Mouse (Mus musculus): ENCODE measurements at regions not wholly inside any gene's neighbourhood (a gene's known extent, or its start where the extent isn't known, plus 50 kb on each side); places are given as distances from the start of the nearest gene placed in this dataset.

DNA sequence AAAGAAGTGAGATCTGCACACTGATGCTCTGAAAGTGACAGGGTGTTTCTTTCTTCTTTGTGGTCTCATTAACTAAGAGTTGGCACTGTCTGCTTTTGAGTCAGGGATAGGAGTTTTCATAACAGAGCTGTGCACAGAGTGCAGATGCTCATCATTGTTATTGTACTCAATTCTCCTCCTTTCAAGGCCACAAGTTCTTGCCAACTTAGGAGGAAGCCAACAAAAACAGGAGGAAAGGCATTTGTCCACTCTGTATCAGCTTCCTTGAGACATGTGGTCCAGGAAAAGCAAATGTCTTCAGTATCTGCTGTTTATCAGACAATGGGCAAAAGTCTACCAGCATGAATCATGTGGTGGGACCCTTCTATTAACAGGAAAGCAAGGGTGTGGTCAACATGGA is 345.1 kb downstream of the Fam181b start:
- DNase-seq = no peak

DNA sequence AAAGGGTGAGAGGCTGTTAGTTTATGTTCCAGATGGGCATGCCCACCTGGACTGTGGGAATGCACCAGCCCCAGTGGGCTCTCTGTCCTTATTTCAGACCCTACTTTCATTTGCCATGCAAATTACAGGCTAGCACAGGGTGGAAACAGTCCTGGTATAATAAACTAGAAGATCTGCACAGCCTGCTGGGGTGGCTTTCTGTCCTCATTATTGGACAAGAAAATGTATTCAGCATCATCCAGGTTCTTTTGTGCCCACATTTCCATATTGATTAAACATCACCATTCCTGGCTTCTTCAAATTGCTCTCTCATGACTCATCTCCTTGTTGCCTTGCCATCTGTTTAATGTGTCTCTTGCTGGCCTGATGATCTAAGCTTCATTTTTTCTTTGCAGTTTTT is 355.4 kb downstream of the Fam181b start:
- DNase-seq = no peak

DNA sequence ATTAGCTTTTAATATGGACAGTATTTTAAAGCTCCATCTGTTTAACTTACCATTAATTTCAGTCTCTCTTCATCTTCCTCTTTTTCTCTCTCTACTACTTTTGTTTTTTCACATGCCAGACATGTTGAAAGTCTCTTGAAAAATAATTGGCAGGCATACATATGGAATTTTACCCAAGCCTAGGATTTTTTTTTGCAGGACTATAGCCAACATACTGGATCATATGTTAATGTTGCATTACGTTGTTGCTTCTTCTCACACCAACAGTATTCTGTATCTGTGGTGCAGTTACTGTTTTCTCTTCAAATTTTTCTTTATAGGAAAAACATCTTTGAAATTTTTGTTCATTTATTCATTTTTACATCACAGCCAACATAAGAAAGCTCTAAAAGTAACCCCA is 374.4 kb downstream of the Fam181b start:
- no peak for DNase-seq

DNA sequence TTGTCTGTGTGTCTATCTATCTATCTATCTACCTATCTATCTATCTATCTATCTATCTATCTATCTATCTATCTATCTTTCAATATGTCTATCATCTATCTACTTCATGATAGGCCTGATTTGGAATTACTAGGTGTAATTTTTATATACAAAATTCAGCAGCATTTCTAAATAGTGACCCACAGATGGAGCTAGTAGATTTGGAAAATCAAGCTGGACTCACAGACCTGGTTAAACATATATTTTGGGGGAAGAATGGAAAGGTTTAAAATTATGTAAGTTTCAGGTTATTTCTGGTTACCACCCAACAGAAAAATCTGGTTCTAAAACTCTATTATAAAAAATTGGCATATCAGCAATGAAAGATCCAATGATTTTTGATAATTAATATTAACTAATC is 383.7 kb downstream of the Fam181b start:
- no peak for DNase-seq

DNA sequence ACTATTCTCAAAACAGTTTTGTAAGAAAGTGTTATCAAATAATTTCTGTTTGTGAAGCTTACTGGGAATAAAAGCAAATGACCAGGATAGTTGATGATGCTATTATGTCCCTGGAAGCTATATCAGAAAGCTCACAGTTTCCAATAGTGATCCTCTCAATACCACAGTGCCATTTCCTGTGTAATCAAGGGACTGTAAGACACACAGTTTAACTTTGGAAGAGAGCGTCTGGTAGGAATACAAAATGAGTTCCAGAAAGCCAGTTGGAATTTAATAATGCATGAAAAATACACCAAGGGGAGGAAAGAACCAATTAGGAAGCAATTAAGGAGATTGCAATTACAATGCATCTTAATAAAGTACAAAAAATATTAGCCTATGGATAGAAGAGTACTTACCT is 393.7 kb downstream of the Fam181b start:
- no peak for DNase-seq

DNA sequence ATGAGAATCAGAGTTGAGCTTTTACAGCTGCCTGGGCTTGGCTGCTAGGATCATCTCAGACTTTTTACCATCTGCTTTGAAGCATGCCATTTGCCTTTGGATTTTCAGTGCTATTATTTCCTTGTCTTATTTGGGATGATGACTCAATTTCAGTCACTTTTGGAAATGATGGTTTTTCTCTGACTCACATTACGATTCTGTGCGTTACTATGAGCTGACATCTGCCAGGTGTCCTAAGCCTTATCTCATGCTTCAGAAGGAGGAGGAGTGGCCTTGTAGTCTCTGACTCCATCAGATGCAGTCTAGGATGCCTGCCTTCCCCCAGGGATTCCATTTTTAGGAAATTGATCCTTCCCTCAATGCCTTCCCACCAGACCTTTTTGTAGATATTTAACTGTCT is 431.0 kb downstream of the Fam181b start:
- DNase-seq = no peak

DNA sequence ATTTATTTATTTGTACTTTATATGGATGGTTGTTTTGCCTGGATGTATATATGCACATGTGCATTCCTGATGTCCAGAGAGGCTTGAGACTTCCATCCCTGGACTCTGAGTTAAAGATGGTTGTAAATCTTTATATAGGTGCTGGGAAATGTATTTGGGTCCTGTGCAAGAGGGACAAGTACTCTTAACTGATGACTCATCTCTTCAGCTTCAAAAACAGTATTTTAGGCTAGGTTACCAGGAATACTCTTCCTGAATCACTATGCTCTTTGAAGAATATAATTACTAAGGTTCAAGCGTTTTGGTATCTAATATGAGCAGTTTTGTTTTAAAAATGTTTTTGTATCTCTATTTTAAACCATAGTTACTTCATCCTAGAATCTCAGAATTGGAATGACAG is 431.6 kb downstream of the Fam181b start:
- no peak for DNase-seq

DNA sequence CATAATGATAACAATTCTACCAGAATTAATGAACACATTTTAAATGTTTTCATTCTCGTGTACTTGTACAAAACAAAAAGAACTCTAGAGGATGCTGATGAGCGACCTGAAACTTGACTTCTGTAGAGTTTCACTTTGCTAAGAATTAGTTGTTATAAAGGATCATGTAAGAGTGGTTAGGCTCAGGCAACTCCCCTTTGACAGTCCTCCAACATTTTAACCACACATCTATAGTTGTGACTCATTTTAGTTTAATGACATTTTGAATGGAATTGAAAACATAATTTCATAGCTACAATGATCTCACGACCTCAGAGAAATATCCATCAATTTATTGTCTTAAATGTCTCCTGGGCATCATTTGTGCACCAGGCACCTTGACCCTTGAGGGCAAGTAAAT is 479.5 kb downstream of the Fam181b start:
- no peak for DNase-seq

DNA sequence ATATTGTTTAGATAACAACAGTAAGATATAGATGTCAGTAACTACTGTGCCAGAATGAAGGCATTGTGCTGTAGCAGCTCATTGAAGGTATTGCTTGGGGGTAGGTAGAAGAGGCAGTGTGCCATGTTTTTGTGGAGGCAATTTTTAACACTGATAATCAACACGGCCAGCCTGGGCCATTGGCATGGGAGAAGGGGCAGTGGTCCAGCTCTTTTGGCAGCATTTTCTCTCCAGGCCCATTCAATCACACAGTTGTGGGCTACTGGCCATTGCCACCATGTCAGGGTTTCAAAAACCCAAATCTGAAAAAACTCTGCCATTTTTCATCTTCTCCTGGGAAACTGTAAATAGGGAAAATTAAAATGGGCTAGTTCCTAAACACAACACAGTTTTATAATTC is 497.9 kb downstream of the Fam181b start:
- no peak for DNase-seq

DNA sequence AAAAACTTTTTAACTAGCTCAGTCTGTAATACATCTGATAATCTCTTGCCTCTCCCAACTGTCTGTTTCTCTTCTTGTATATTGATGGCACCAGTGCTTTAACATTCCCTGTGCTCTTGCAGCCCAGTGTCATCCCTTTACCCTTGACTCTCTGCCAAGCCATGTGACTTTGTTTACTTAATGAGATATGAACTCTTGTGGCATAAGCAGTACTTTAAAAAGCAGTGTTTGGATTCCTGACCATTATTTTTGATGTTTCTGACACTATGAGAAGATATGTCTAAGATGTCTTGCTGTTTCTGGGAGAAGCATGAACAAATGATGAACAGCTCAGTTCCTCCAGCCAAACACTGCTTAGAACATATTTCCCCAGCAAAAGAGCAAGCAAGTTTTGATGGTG is 507.5 kb downstream of the Fam181b start:
- DNase-seq = peak; percentile 17

DNA sequence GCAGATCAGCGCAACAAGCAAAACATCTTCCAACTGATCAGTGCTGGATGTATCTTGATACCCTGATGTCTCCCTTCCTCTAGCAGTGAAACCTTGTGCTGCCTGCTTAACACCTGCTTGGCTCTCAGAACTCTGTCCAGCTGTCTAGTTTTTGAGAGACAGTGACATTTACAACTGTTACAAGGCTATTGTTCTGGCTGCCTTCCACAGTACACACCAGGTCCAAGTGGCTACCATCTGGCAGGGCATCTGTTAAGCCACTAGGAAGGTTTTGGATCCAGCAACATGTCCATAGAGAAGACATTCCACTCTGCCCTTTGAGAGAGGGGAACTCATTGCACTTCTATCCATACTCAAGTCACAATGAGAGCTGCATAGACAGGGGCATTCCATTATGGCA is 508.4 kb downstream of the Fam181b start:
- DNase-seq = peak; percentile 12
